Mouse (Mus musculus): ENCODE results near the gene Stk10. TPM values are rescaled to one million over a fixed set of nuclear protein-coding genes. Genes with fewer than 3 reads are reported as not detected.

Gene Stk10
- polyA plus RNA-seq, 1 experiment from 2014 or later, result 0.67 TPM

- Histone ChIP-seq H3K27me3 (ENCODE audit: control insufficient read depth, insufficient read depth, low read length) (no peaks in the 10 kb centered on the region), H3K4me2 (no peak overlapping the region), H3K9me3 (ENCODE audit: control insufficient read depth, low read length) (no peaks in the 10 kb centered on the region), H3K9ac (ENCODE audit: low read length) (no peak overlapping the region), H3K36me3 (ENCODE audit: control insufficient read depth, insufficient read depth, low read length) (no peaks in the 10 kb centered on the region), H3K4me3 (ENCODE audit: low read depth, low read length) (no peak overlapping the region), H3K27ac (ENCODE audit: low read depth, low read length) (no peak overlapping the region), H3K4me1 (ENCODE audit: control insufficient read depth, insufficient read depth, low read length) (peaks cover 5% of the 10 kb centered on the region)
- no peak for ATAC-seq (ENCODE audit: low FRiP score)
- 86% methylated on average over 5 of the region's 5 CpGs for WGBS
- no peak for DNase-seq (ENCODE audit: low spot score, missing footprints)
Observed at GRCm38 (mm10) chr11:32544497-32544896, 11.4 kb downstream of the Stk10 start.

DNA sequence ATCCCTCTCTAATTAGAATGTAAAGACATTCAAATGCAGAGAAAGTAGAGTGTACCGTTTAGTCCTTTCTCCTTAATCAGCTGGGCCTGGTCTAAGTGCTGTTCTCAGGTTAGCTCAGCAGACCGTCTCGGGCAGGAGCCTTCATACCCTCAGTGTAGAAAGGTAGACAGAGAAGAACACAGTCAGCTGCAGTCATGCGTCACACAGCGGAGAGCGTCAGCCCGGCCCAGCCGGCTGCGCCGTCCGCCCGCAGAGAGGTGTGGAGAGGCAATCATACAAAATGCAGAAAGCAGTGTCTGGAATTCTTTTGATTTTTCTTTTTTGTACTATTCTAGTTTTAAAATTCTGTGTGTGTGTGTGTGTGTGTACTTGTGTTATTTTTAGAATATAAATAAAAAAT, 12.5 kb downstream of the Stk10 start:
- WGBS, result 60% methylated on average over 12 of the region's 12 CpGs
- Histone ChIP-seq H3K4me3 (ENCODE audit: low read depth, low read length) (no peak overlapping the region), H3K4me2 (no peak overlapping the region), H3K27me3 (ENCODE audit: control insufficient read depth, insufficient read depth, low read length) (no peaks in the 10 kb centered on the region), H3K4me1 (ENCODE audit: control insufficient read depth, insufficient read depth, low read length) (peaks cover 6% of the 10 kb centered on the region), H3K36me3 (ENCODE audit: control insufficient read depth, insufficient read depth, low read length) (no peaks in the 10 kb centered on the region), H3K9me3 (ENCODE audit: control insufficient read depth, low read length) (no peaks in the 10 kb centered on the region), H3K27ac (ENCODE audit: low read depth, low read length) (no peak overlapping the region), H3K9ac (ENCODE audit: low read length) (no peak overlapping the region)
- no peak for DNase-seq (ENCODE audit: low spot score, missing footprints)
- no peak for ATAC-seq (ENCODE audit: low FRiP score)

DNA sequence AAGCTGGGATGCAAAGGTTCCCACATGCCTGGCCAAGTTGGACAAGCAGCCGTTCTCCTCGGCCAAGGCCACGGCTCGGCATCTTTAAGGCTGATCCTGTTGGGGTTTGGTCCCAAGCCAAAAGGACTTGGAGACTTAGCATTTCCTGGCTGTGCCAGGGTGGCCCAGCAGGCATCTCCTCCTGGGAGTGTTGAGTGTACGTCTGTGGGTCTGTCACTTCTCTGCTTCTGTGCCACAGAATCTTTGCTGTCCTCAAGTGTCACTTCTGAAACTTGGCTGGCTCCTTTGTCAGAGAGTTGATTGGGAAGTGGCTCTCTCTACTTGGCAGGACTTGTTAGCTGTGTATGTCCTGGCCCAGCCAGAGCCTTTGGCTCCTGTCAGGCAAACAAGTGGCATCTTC, 13.4 kb downstream of the Stk10 start:
- H3K27ac ChIP-seq (ENCODE audit: low read depth, low read length), result no peak overlapping the region
- H3K9ac ChIP-seq (ENCODE audit: low read length), result no peak overlapping the region
- no peaks in the 10 kb centered on the region for H3K9me3 ChIP-seq (ENCODE audit: control insufficient read depth, low read length)
- peaks cover 6% of the 10 kb centered on the region for H3K4me1 ChIP-seq (ENCODE audit: control insufficient read depth, insufficient read depth, low read length)
- H3K4me3 ChIP-seq (ENCODE audit: low read depth, low read length), result no peak overlapping the region
- H3K36me3 ChIP-seq (ENCODE audit: control insufficient read depth, insufficient read depth, low read length), result no peaks in the 10 kb centered on the region
- no peak for DNase-seq (ENCODE audit: low spot score, missing footprints)
- no peak for ATAC-seq (ENCODE audit: low FRiP score)
- no peak overlapping the region for H3K4me2 ChIP-seq
- H3K27me3 ChIP-seq (ENCODE audit: control insufficient read depth, insufficient read depth, low read length), result no peaks in the 10 kb centered on the region
- 86% methylated on average over 5 of the region's 5 CpGs for WGBS

DNA sequence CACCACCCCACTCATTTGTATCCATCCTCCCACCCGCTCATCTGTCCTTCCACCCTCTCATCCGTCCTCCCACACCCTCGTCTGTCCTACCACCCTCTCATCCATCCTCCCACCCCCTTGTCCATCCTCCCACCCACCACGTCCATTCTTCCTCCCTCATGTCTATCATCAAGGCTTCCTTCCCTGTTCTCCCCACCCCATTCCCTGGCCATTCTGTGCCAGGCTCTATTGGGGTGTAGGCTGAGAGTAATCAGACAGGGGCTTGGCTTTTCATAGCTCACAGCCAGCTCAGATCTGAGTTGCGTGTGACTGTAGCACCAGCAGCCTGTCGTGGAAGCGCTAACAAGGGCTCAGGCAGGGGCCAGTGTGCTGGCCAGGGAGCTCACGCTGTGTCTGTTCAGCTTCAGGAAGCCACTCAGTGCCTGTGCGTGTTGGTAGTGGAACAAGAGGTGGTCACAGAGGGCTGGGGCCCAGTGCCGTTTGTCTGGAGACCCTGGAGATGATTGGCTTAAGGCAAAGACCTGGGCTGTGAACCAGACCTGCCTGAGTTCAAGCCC, 14.4 kb downstream of the Stk10 start:
- no peak overlapping the region for H3K27ac ChIP-seq (ENCODE audit: low read depth, low read length)
- WGBS, result 80% methylated on average over 10 of the region's 10 CpGs
- H3K4me2 ChIP-seq, result no peak overlapping the region
- no peak for ATAC-seq (ENCODE audit: low FRiP score)
- no peaks in the 10 kb centered on the region for H3K36me3 ChIP-seq (ENCODE audit: control insufficient read depth, insufficient read depth, low read length)
- no peaks in the 10 kb centered on the region for H3K9me3 ChIP-seq (ENCODE audit: control insufficient read depth, low read length)
- no peak overlapping the region for H3K9ac ChIP-seq (ENCODE audit: low read length)
- H3K4me1 ChIP-seq (ENCODE audit: control insufficient read depth, insufficient read depth, low read length), result peaks cover 6% of the 10 kb centered on the region
- DNase-seq (ENCODE audit: low spot score, missing footprints), result no peak
- no peak overlapping the region for H3K4me3 ChIP-seq (ENCODE audit: low read depth, low read length)
- H3K27me3 ChIP-seq (ENCODE audit: control insufficient read depth, insufficient read depth, low read length), result no peaks in the 10 kb centered on the region

DNA sequence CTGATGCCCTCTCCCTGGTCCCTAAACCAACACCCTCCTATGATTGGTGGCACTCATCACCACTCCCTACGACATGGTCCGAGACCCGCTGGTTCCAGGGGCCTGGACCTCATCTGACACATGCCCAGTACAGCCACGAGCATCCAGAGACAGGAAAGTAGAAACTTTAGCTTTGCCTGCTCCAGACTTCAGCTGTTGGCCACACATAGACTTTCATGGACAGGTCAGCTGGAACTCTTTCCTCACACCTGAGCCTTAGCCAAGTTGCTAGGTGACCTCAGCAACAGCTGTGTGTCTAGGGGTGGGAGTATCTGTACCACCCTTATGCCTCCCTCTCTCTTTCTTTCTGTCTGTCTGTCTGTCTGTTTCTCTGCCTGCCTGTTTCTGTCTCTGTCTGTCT, 15.1 kb downstream of the Stk10 start:
- WGBS, result 92% methylated on average over 4 of the region's 4 CpGs
- H3K4me1 ChIP-seq (ENCODE audit: control insufficient read depth, insufficient read depth, low read length), result peaks cover 6% of the 10 kb centered on the region
- H3K36me3 ChIP-seq (ENCODE audit: control insufficient read depth, insufficient read depth, low read length), result no peaks in the 10 kb centered on the region

DNA sequence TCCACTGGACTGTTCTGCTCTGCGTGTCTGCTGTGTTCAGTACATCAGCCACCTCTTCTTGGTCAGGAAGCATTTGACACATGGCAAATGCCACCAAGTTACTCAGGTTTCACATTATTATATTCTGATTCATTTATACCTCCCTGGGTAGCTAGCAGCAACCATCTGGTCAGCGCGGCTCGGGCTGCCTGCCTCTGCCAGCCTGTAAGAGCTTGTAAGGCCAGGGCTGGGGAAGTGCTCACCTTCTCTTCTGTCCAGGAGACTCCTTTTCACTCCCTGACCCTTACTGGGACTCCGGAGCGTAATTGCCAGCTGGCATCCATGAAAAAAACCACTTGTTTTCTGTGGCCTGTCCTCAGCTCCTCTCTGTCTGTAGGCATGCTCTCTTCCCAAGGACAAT, 16.1 kb downstream of the Stk10 start:
- Histone ChIP-seq H3K4me3 (ENCODE audit: low read depth, low read length) (no peak overlapping the region), H3K9me3 (ENCODE audit: control insufficient read depth, low read length) (no peaks in the 10 kb centered on the region), H3K27me3 (ENCODE audit: control insufficient read depth, insufficient read depth, low read length) (no peaks in the 10 kb centered on the region), H3K4me1 (ENCODE audit: control insufficient read depth, insufficient read depth, low read length) (peaks cover 6% of the 10 kb centered on the region), H3K36me3 (ENCODE audit: control insufficient read depth, insufficient read depth, low read length) (no peaks in the 10 kb centered on the region), H3K27ac (ENCODE audit: low read depth, low read length) (no peak overlapping the region), H3K9ac (ENCODE audit: low read length) (no peak overlapping the region), H3K4me2 (no peak overlapping the region)
- ATAC-seq (ENCODE audit: low FRiP score), result no peak
- WGBS, result 72% methylated on average over 6 of the region's 6 CpGs
- DNase-seq (ENCODE audit: low spot score, missing footprints), result no peak

More for the DNA sequence above, 15.1 kb downstream of the Stk10 start:
- ATAC-seq (ENCODE audit: low FRiP score) (no peak), DNase-seq (ENCODE audit: low spot score, missing footprints) (no peak)
- H3K27ac ChIP-seq (ENCODE audit: low read depth, low read length), result no peak overlapping the region
- H3K9ac ChIP-seq (ENCODE audit: low read length), result no peak overlapping the region
- H3K9me3 ChIP-seq (ENCODE audit: control insufficient read depth, low read length), result no peaks in the 10 kb centered on the region
- no peak overlapping the region for H3K4me2 ChIP-seq
- no peaks in the 10 kb centered on the region for H3K27me3 ChIP-seq (ENCODE audit: control insufficient read depth, insufficient read depth, low read length)
- H3K4me3 ChIP-seq (ENCODE audit: low read depth, low read length), result no peak overlapping the region

GRCm38 (mm10) chr11:32550102-32550501, 17.0 kb downstream of the Stk10 start:
- Histone ChIP-seq H3K4me3 (ENCODE audit: low read depth, low read length) (no peak overlapping the region), H3K4me2 (no peak overlapping the region), H3K27ac (ENCODE audit: low read depth, low read length) (no peak overlapping the region), H3K9me3 (ENCODE audit: control insufficient read depth, low read length) (no peaks in the 10 kb centered on the region), H3K36me3 (ENCODE audit: control insufficient read depth, insufficient read depth, low read length) (no peaks in the 10 kb centered on the region), H3K9ac (ENCODE audit: low read length) (no peak overlapping the region), H3K27me3 (ENCODE audit: control insufficient read depth, insufficient read depth, low read length) (no peaks in the 10 kb centered on the region), H3K4me1 (ENCODE audit: control insufficient read depth, insufficient read depth, low read length) (peaks cover 6% of the 10 kb centered on the region)
- 63% methylated on average over 4 of the region's 4 CpGs for WGBS
- DNase-seq (ENCODE audit: low spot score, missing footprints) (no peak), ATAC-seq (ENCODE audit: low FRiP score) (0 out of 2 replicates have a peak, but pooled peaks have one; percentile 30)

- Histone ChIP-seq H3K9me3 (ENCODE audit: control insufficient read depth, low read length) (no peaks in the 10 kb centered on the region), H3K9ac (ENCODE audit: low read length) (no peak overlapping the region), H3K27ac (ENCODE audit: low read depth, low read length) (no peak overlapping the region), H3K4me1 (ENCODE audit: control insufficient read depth, insufficient read depth, low read length) (peaks cover 6% of the 10 kb centered on the region), H3K4me2 (no peak overlapping the region), H3K4me3 (ENCODE audit: low read depth, low read length) (no peak overlapping the region), H3K36me3 (ENCODE audit: control insufficient read depth, insufficient read depth, low read length) (no peaks in the 10 kb centered on the region), H3K27me3 (ENCODE audit: control insufficient read depth, insufficient read depth, low read length) (no peaks in the 10 kb centered on the region)
- no peak for DNase-seq (ENCODE audit: low spot score, missing footprints)
- 96% methylated on average over 4 of the region's 4 CpGs for WGBS
- ATAC-seq (ENCODE audit: low FRiP score), result no peak
Observed at GRCm38 (mm10) chr11:32551056-32551455, 18.0 kb downstream of the Stk10 start.

- Histone ChIP-seq H3K4me1 (ENCODE audit: control insufficient read depth, insufficient read depth, low read length) (peaks cover 6% of the 10 kb centered on the region), H3K27ac (ENCODE audit: low read depth, low read length) (no peak overlapping the region), H3K9ac (ENCODE audit: low read length) (no peak overlapping the region), H3K36me3 (ENCODE audit: control insufficient read depth, insufficient read depth, low read length) (no peaks in the 10 kb centered on the region), H3K27me3 (ENCODE audit: control insufficient read depth, insufficient read depth, low read length) (no peaks in the 10 kb centered on the region), H3K4me3 (ENCODE audit: low read depth, low read length) (no peak overlapping the region), H3K4me2 (no peak overlapping the region), H3K9me3 (ENCODE audit: control insufficient read depth, low read length) (no peaks in the 10 kb centered on the region)
- ATAC-seq (ENCODE audit: low FRiP score), result no peak
- 70% methylated on average over 12 of the region's 12 CpGs for WGBS
- no peak for DNase-seq (ENCODE audit: low spot score, missing footprints)
Observed at GRCm38 (mm10) chr11:32551579-32552297, 18.6 kb downstream of the Stk10 start.

All from midbrain, embryonic 11.5 days (tissue).